Mouse (Mus musculus): Measurements from ENCODE around the gene Riox1. TPM values are rescaled to one million over a fixed set of nuclear protein-coding genes. Genes with fewer than 3 reads are reported as not detected.

Gene Riox1
- polyA plus RNA-seq, 1 experiment, result 13.0 TPM

DNA sequence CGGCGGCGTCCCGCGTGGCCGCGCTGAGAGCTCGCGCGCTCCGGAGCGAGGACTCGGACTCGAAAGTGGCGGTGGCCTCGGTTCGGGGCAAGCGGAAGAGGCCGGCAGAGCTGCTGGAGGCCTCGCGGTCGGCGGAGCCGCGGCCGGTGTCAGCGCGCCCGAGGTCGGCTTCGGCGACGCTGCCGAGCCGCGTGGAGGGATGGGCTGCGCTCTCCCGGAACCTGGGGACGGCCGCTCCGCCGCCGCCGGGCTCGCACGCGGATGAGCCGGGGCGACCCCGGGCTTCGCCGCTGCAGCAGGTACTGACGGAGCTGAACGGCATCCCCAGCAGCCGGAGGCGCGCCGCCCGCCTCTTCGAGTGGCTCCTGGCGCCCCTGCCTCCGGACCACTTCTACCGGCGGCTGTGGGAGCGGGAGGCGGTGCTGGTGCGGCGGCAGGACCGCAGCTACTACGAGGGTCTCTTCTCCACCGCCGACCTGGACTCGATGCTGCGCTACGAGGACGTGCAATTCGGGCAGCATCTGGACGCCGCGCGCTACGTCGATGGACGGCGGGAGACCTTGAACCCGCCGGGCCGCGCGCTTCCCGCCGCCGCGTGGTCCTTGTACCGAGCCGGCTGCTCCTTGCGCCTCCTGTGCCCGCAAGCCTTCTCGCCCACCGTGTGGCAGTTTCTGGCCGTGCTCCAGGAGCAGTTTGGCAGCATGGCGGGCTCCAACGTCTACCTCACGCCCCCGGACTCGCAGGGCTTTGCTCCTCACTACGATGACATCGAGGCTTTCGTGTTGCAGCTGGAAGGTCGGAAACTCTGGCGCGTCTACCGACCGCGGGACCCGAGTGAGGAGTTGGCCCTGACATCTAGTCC lies 663 bp downstream of the Riox1 start:
- TF ChIP-seq POLR2A (IDR thresholded peaks at IDR 0.05; ENCODE audit: insufficient read depth, low read length) (no peak), CTCF (IDR thresholded peaks at IDR 0.05; ENCODE audit: low read depth, low read length) (no peak), EP300 (IDR thresholded peaks at IDR 0.05; ENCODE audit: insufficient read depth, low read depth, low read length) (no peak)
- no peaks in the 10 kb centered on the region for H3K9me3 ChIP-seq (replicated peaks; ENCODE audit: control insufficient read depth, insufficient read depth, low read length, poor library complexity, severe bottlenecking)
- H3K9ac ChIP-seq (ENCODE audit: low read depth, poor library complexity, severe bottlenecking), result peak overlapping the region; percentile 75
- peaks cover 4% of the 10 kb centered on the region for H3K4me1 ChIP-seq (ENCODE audit: control insufficient read depth, insufficient read depth, low read length)
- no peak overlapping the region for H3K27ac ChIP-seq (ENCODE audit: insufficient read depth, low read length)
- H3K36me3 ChIP-seq (ENCODE audit: control insufficient read depth, insufficient read depth, low read length, poor library complexity, severe bottlenecking), result peaks cover 9% of the 10 kb centered on the region
- H3K4me3 ChIP-seq (ENCODE audit: low read depth, low read length), result peak overlapping the region; percentile 66
- no peaks in the 10 kb centered on the region for H3K27me3 ChIP-seq (ENCODE audit: control insufficient read depth, insufficient read depth, low read length, poor library complexity, severe bottlenecking)

DNA sequence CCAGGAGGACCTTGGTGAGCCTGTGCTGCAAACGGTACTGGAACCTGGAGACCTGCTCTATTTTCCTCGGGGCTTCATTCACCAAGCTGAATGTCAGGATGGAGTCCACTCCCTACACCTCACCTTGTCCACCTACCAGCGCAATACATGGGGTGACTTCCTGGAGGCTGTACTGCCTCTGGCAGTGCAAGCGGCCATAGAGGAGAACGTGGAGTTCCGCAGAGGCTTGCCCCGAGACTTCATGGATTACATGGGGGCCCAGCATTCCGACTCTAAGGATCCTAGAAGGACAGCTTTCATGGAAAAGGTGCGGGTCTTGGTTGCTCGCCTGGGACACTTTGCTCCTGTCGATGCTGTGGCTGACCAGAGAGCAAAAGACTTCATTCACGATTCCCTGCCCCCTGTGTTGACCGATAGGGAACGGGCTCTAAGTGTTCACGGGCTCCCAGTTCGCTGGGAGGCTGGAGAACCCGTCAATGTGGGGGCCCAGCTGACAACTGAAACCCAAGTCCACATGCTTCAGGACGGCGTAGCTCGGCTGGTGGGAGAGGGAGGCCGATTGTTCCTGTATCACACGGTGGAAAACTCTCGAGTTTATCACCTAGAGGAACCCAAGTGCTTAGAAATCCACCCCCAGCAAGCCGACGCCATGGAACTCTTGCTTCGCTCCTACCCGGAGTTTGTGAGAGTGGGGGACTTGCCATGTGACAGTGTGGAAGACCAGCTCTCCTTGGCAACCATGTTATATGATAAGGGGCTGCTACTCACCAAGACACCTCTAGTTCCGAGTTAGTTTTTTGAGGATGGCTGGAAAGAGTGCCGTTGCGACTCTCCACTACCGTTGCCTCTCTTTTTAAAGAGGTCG lies 1.5 kb downstream of the Riox1 start:
- no peak overlapping the region for H3K27ac ChIP-seq (ENCODE audit: insufficient read depth, low read length)

GRCm38 (mm10) chr12:83958278-83958677 lies 7.9 kb downstream of the Riox1 start:
- TF ChIP-seq POLR2A (IDR thresholded peaks at IDR 0.05; ENCODE audit: insufficient read depth, low read length) (no peak), EP300 (IDR thresholded peaks at IDR 0.05; ENCODE audit: insufficient read depth, low read depth, low read length) (no peak)
- Histone ChIP-seq H3K27me3 (ENCODE audit: control insufficient read depth, insufficient read depth, low read length, poor library complexity, severe bottlenecking) (no peaks in the 10 kb centered on the region), H3K27ac (ENCODE audit: insufficient read depth, low read length) (no peak overlapping the region), H3K36me3 (ENCODE audit: control insufficient read depth, insufficient read depth, low read length, poor library complexity, severe bottlenecking) (peaks cover 1% of the 10 kb centered on the region; the same call in 1 of the 2 replicates), H3K9ac (ENCODE audit: low read depth, poor library complexity, severe bottlenecking) (no peak overlapping the region), H3K9me3 (replicated peaks; ENCODE audit: control insufficient read depth, insufficient read depth, low read length, poor library complexity, severe bottlenecking) (no peaks in the 10 kb centered on the region), H3K4me3 (ENCODE audit: low read depth, low read length) (no peak overlapping the region), H3K4me1 (ENCODE audit: control insufficient read depth, insufficient read depth, low read length) (no peaks in the 10 kb centered on the region)

More for the DNA sequence above, 1.5 kb downstream of the Riox1 start:
- peak overlapping the region; percentile 66 for H3K4me3 ChIP-seq (ENCODE audit: low read depth, low read length)
- no peaks in the 10 kb centered on the region for H3K27me3 ChIP-seq (ENCODE audit: control insufficient read depth, insufficient read depth, low read length, poor library complexity, severe bottlenecking)
- peaks cover 4% of the 10 kb centered on the region for H3K4me1 ChIP-seq (ENCODE audit: control insufficient read depth, insufficient read depth, low read length)
- peak overlapping the region; percentile 75 for H3K9ac ChIP-seq (ENCODE audit: low read depth, poor library complexity, severe bottlenecking)
- H3K36me3 ChIP-seq (ENCODE audit: control insufficient read depth, insufficient read depth, low read length, poor library complexity, severe bottlenecking), result peaks cover 9% of the 10 kb centered on the region
- TF ChIP-seq EP300 (IDR thresholded peaks at IDR 0.05; ENCODE audit: insufficient read depth, low read depth, low read length) (no peak), POLR2A (IDR thresholded peaks at IDR 0.05; ENCODE audit: insufficient read depth, low read length) (no peak), CTCF (IDR thresholded peaks at IDR 0.05; ENCODE audit: low read depth, low read length) (no peak)
- no peaks in the 10 kb centered on the region for H3K9me3 ChIP-seq (replicated peaks; ENCODE audit: control insufficient read depth, insufficient read depth, low read length, poor library complexity, severe bottlenecking)

DNA sequence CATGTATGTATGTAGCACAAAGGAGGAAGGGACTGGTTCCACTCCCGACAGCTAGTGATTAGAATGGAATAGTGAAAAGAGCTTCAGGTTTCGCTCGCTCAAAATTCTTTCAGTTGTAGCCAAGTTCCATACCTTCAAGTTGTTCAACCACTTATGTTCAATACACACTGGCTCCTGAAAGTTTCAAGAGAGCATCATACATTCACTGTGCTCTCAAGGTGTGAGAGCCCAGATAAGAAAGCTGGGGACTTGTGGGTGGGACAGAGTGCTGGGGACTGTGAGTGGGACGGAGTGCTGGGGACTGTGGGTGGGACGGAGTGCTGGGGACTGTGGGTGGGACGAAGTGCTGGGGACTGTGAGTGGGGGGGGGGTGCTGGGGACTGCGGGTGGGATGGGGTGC lies 14.8 kb downstream of the Riox1 start:
- TF ChIP-seq CTCF (IDR thresholded peaks at IDR 0.05; ENCODE audit: low read depth, low read length), result no peak
- TF ChIP-seq EP300 (IDR thresholded peaks at IDR 0.05; ENCODE audit: insufficient read depth, low read depth, low read length), result no peak
- no peak for TF ChIP-seq POLR2A (IDR thresholded peaks at IDR 0.05; ENCODE audit: insufficient read depth, low read length)
- H3K9ac ChIP-seq (ENCODE audit: low read depth, poor library complexity, severe bottlenecking), result no peak overlapping the region
- no peaks in the 10 kb centered on the region for H3K4me1 ChIP-seq (ENCODE audit: control insufficient read depth, insufficient read depth, low read length)
- no peak overlapping the region for H3K27ac ChIP-seq (ENCODE audit: insufficient read depth, low read length)
- H3K36me3 ChIP-seq (ENCODE audit: control insufficient read depth, insufficient read depth, low read length, poor library complexity, severe bottlenecking), result no peaks in the 10 kb centered on the region
- H3K27me3 ChIP-seq (ENCODE audit: control insufficient read depth, insufficient read depth, low read length, poor library complexity, severe bottlenecking), result no peaks in the 10 kb centered on the region
- no peaks in the 10 kb centered on the region for H3K9me3 ChIP-seq (replicated peaks; ENCODE audit: control insufficient read depth, insufficient read depth, low read length, poor library complexity, severe bottlenecking)
- H3K4me3 ChIP-seq (ENCODE audit: low read depth, low read length), result no peak overlapping the region

DNA sequence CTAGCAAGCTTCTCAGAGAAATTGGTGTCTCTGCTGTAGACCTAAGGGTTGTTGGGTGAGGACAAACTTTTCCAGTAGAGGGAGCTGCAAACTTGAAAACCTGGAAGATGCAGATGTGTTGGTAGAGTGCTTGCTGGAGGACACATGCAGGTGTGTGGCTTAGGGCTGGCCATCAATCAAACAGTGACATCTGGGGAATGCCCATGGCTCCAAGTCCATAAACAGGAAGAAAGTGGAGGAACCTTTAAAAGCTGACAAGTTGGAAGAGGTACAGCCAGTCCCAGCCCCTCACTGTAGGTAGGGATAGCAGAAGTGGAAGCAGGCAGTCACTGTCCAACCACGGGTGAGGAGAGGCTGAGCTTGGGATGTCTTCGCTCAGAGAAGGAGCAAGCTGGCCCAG lies 21.7 kb downstream of the Riox1 start:
- no peak overlapping the region for H3K4me3 ChIP-seq (ENCODE audit: low read depth, low read length)

More for the DNA sequence above, 21.7 kb downstream of the Riox1 start:
- no peak overlapping the region for H3K27ac ChIP-seq (ENCODE audit: insufficient read depth, low read length)
- no peak overlapping the region for H3K9ac ChIP-seq (ENCODE audit: low read depth, poor library complexity, severe bottlenecking)
- no peaks in the 10 kb centered on the region for H3K9me3 ChIP-seq (replicated peaks; ENCODE audit: control insufficient read depth, insufficient read depth, low read length, poor library complexity, severe bottlenecking)
- H3K4me1 ChIP-seq (ENCODE audit: control insufficient read depth, insufficient read depth, low read length), result no peaks in the 10 kb centered on the region
- no peaks in the 10 kb centered on the region for H3K27me3 ChIP-seq (ENCODE audit: control insufficient read depth, insufficient read depth, low read length, poor library complexity, severe bottlenecking)
- TF ChIP-seq CTCF (IDR thresholded peaks at IDR 0.05; ENCODE audit: low read depth, low read length), result peak; percentile 44
- TF ChIP-seq POLR2A (IDR thresholded peaks at IDR 0.05; ENCODE audit: insufficient read depth, low read length), result no peak
- H3K36me3 ChIP-seq (ENCODE audit: control insufficient read depth, insufficient read depth, low read length, poor library complexity, severe bottlenecking), result no peaks in the 10 kb centered on the region
